Mouse (Mus musculus) small intestine, adult 2 months (tissue): ENCODE measurements at regions not wholly inside any gene's neighbourhood (a gene's known extent, or its start where the extent isn't known, plus 50 kb on each side); places are given as distances from the start of the nearest gene placed in this dataset.

Experiments
- CTCF ChIP-seq: fragments of 200-500 bp; IDR thresholded peaks from 2 replicates; pipeline ENCODE4 v1.5.1; 2012; ENCODE audit warnings: low read depth, mild to moderate bottlenecking, control low read depth, inconsistent platforms, low read length, moderate library complexity, mixed read lengths; ENCODE audit not compliant: insufficient replicate concordance, insufficient read length; ENCODE audit errors: extremely low read depth
- POLR2A ChIP-seq: fragments of 200-500 bp; IDR thresholded peaks from 2 replicates; pipeline ENCODE4 v1.6.1; 2012; ENCODE audit warnings: low read depth, mild to moderate bottlenecking, control low read depth, inconsistent platforms, low read length, moderate library complexity

GRCm38 (mm10) chr8:90513102-90513501 lies 165.0 kb upstream of the Tox3 start:
- no peak for TF ChIP-seq CTCF
- TF ChIP-seq POLR2A: no peak
